Mouse (Mus musculus): Measurements from ENCODE around the gene Stk32c. TPM values are rescaled to one million over a fixed set of nuclear protein-coding genes. Genes with fewer than 3 reads are reported as not detected.

Stk32c gene
- polyA plus RNA-seq, 1 experiment from 2014 or later: 0.66 TPM

DNA sequence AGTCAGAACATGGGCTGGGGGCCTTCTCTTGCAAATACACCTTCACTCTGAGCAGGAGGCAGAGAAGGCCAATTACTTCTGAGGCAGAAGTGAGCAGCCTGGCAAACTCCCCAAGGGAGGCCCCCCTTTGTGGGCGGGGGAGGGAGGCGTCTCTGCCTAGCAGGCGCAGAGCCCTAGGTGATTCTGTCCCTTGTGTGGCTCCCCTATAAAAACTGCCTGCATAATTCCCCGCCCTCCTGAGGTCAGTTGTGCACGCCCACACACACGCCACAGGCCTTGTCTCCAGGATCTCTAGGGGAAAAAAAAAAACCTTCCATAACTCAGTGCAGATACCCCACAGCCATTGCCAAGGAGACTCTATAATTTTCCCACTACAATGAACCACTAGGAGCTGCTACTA lies 82.7 kb downstream of the Stk32c start:
- Histone ChIP-seq H3K4me3 (no peak overlapping the region), H3K9ac (replicated peaks) (no peak overlapping the region), H3K4me2 (replicated peaks) (no peak overlapping the region), H3K4me1 (peaks cover 17% of the 10 kb centered on the region), H3K27ac (replicated peaks) (no peak overlapping the region), H3K9me3 (no peaks in the 10 kb centered on the region), H3K27me3 (peaks cover 12% of the 10 kb centered on the region; the same call in 1 of the 2 replicates), H3K36me3 (no peaks in the 10 kb centered on the region)
- no peak for ATAC-seq (ENCODE audit: low FRiP score, low read depth)
- WGBS: 45% methylated on average over 6 of the region's 6 CpGs

DNA sequence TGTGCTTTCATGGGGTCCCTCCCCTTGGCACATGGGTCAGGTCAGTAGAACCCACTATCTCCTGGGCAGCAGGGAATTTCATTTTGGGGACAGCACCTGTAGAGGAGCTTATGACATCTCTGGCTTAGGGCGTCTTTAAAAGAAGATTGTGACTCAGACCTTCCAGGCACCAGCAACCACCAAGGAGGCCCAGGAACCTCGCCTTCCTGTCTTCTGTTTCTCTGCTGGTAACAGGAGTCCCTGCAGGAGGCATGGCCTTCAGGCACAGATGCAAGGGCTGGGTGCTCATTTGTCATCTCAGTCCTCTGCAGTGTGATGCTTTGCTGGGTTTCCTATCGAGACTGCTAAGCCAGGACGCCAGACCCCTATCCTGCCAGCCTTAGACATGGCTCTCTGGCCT lies 84.1 kb downstream of the Stk32c start:
- Histone ChIP-seq H3K27ac (replicated peaks) (no peak overlapping the region), H3K4me1 (peaks cover 17% of the 10 kb centered on the region), H3K27me3 (peaks cover 8% of the 10 kb centered on the region; the same call in 1 of the 2 replicates), H3K4me2 (replicated peaks) (no peak overlapping the region), H3K9me3 (no peaks in the 10 kb centered on the region), H3K9ac (replicated peaks) (no peak overlapping the region), H3K4me3 (no peak overlapping the region), H3K36me3 (no peaks in the 10 kb centered on the region)
- no peak for ATAC-seq (ENCODE audit: low FRiP score, low read depth)
- 81% methylated on average over 4 of the region's 4 CpGs for WGBS

DNA sequence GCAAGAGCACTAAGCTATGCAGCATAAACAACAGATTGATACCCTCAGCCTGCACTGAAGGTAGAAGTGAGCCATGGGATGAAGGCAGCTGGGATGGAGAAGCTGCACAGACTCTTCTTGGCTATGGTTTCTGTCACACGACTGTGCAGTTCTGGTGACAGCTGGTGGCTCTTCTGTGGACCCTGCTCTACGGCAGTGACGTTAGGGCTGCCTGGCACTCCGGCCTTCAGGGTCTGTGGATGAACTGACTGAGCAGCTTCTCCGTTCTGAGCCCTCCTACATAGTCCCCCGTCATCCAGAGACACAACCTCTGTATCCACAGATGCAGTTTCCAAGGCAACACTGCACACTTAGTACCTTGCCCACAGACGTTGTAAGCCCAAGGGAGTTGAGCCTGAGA lies 86.6 kb downstream of the Stk32c start:
- Histone ChIP-seq H3K36me3 (no peaks in the 10 kb centered on the region), H3K4me1 (peaks cover 12% of the 10 kb centered on the region), H3K9ac (replicated peaks) (no peak overlapping the region), H3K9me3 (no peaks in the 10 kb centered on the region), H3K27me3 (peaks cover 10% of the 10 kb centered on the region; the same call in 1 of the 2 replicates), H3K27ac (replicated peaks) (no peak overlapping the region), H3K4me2 (replicated peaks) (no peak overlapping the region), H3K4me3 (no peak overlapping the region)
- ATAC-seq (ENCODE audit: low FRiP score, low read depth): no peak
- WGBS: 73% methylated on average over 7 of the region's 7 CpGs

DNA sequence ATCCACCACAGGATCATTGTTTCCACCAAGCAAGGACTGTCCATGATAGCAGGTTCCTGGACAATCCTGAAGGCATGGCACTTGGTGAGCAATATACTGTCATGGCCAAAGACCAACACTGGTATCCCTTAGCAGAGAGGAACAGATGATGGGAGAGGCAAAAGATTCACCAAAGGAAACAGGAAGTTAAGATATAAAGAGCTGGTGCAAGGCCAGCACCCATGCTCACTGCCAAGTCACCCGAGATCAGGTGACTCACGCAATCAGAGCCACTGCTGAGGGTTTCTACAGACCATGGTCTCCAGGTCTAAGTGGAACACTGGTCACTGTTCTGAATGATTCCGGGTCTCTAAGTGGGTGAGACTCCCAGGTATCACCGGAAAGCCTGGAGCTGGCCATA lies 87.2 kb downstream of the Stk32c start:
- no peak overlapping the region for H3K4me2 ChIP-seq (replicated peaks)
- H3K4me1 ChIP-seq: peaks cover 9% of the 10 kb centered on the region
- H3K27ac ChIP-seq (replicated peaks): no peak overlapping the region
- H3K27me3 ChIP-seq: peaks cover 5% of the 10 kb centered on the region
- H3K36me3 ChIP-seq: no peaks in the 10 kb centered on the region
- no peaks in the 10 kb centered on the region for H3K9me3 ChIP-seq
- no peak overlapping the region for H3K4me3 ChIP-seq
- ATAC-seq (ENCODE audit: low FRiP score, low read depth): no peak
- no peak overlapping the region for H3K9ac ChIP-seq (replicated peaks)
- WGBS: 92% methylated on average over 4 of the region's 4 CpGs

DNA sequence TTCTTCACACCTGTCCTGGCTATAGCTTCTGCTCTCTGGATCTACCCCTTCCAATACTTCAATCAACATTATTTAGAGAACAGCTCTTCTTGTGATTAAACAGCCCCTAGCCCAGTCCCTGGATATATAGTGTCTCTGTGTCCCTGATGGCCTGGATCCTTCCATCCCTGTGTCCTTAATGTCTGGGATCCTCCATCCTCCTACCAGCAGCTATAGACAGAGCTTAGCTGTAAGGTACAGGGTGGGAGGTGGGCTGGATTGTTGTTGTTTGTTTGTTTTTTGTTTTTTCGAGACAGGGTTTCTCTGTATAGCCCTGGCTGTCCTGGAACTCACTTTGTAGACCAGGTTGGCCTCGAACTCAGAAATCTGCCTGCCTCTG lies 93.3 kb downstream of the Stk32c start:
- Histone ChIP-seq H3K27me3 (peaks cover 14% of the 10 kb centered on the region), H3K4me3 (no peak overlapping the region), H3K9me3 (no peaks in the 10 kb centered on the region), H3K4me2 (replicated peaks) (no peak overlapping the region), H3K4me1 (no peaks in the 10 kb centered on the region), H3K9ac (replicated peaks) (no peak overlapping the region), H3K36me3 (no peaks in the 10 kb centered on the region), H3K27ac (replicated peaks) (no peak overlapping the region)
- 70% methylated on average over 2 of the region's 2 CpGs for WGBS
- no peak for ATAC-seq (ENCODE audit: low FRiP score, low read depth)

DNA sequence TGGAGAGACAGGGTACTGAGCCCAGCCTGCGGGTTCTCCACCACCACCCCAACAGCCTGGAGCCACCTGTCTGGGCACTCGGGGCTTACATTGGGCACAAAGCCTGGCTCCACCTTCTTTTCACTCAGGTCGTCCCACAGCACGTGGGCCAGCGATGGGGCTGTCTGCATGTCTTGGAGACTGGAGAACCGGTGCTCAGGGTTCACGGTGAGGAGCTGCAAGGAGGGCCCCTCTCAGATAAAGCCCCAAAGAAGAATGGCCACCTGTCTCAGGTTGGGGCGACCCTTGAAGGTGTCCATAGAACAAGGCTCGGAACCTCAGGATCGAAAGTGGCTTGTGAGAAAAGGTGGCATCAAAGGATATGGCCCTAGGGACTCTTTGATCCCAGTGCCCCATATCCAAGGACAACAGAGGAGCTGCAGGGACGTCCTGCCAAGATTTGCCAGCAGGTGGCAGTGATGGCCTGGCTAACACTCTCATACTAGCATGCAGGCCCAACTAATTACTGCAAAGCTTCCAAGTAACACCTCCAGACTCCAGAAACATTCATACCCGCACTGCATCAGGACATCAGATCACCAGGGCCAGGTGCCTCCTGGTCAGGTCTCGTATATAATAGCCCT lies 93.8 kb downstream of the Stk32c start:
- Histone ChIP-seq H3K9ac (replicated peaks) (no peak overlapping the region), H3K36me3 (no peaks in the 10 kb centered on the region), H3K4me1 (no peaks in the 10 kb centered on the region), H3K9me3 (no peaks in the 10 kb centered on the region), H3K4me2 (replicated peaks) (no peak overlapping the region), H3K27ac (replicated peaks) (no peak overlapping the region), H3K4me3 (no peak overlapping the region), H3K27me3 (peaks cover 14% of the 10 kb centered on the region)
- ATAC-seq (ENCODE audit: low FRiP score, low read depth): peak; percentile 71
- 44% methylated on average over 13 of the region's 13 CpGs for WGBS

DNA sequence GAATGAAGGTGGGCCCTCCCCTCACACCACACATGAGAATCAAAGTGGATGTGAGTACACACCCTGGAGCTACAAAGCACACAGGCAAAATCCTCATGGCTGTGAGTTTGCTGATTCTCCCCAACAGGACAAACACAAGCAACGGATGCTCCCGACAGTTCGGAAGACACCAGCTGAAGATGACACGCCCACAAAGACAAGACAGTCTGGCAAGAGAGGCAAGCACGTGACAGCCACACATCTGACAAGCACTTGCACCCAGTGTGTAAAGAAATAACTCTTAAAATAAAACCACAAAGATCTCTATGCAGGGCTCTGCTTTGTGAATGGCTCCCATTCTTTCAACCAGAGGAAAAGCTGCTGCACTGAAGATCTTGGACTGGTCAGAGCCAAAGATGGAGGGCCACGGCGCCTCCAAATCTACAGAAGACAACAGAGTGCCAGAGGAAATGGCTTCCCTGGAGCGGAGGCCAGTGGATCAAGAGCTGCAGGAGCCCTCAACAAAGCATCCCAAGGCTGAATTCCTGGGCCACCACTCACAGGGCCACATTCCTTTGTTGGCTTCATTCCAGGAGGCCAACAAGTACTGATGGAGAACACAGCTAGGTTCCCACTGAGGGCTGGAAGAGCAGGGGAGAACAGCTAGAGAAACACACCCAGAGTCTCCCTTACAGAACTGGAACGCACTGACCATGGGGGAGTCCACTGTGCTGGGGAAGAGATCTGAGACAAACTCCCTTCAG lies 105.0 kb downstream of the Stk32c start:
- Histone ChIP-seq H3K4me1 (no peaks in the 10 kb centered on the region), H3K9me3 (no peaks in the 10 kb centered on the region), H3K27ac (replicated peaks) (no peak overlapping the region), H3K4me3 (no peak overlapping the region), H3K4me2 (replicated peaks) (no peak overlapping the region), H3K36me3 (no peaks in the 10 kb centered on the region), H3K27me3 (no peaks in the 10 kb centered on the region), H3K9ac (replicated peaks) (no peak overlapping the region)
- no peak for ATAC-seq (ENCODE audit: low FRiP score, low read depth)
- WGBS: 89% methylated on average over 9 of the region's 9 CpGs

DNA sequence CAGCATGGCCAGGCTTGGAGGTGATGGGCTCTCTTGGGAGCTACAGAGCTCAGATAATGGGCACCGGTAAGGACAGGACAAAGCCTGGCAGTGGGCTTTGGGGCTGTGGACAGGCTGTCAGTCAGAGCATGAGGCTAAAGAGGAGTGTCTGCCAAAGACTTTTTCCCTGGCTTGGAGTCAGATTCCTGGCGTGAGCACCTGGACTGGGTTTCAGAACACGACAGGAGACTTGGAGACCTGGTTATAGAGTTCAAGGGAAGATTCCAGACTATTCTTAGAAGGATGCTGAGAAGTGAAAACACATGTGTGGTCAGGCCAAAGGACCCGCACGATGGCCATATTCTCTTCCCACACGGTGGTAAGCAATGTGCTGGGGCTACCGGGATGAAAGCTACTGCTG lies 107.4 kb downstream of the Stk32c start:
- no peak overlapping the region for H3K4me3 ChIP-seq
- H3K4me2 ChIP-seq (replicated peaks): no peak overlapping the region
- ATAC-seq (ENCODE audit: low FRiP score, low read depth): no peak
- WGBS: 91% methylated on average over 7 of the region's 7 CpGs
- no peak overlapping the region for H3K9ac ChIP-seq (replicated peaks)
- 0 out of 2 replicates have a peak, but pooled peaks cover 3% of the 10 kb centered on the region for H3K4me1 ChIP-seq
- H3K27ac ChIP-seq (replicated peaks): no peak overlapping the region
- H3K36me3 ChIP-seq: peaks cover 11% of the 10 kb centered on the region
- H3K27me3 ChIP-seq: no peaks in the 10 kb centered on the region
- no peaks in the 10 kb centered on the region for H3K9me3 ChIP-seq

DNA sequence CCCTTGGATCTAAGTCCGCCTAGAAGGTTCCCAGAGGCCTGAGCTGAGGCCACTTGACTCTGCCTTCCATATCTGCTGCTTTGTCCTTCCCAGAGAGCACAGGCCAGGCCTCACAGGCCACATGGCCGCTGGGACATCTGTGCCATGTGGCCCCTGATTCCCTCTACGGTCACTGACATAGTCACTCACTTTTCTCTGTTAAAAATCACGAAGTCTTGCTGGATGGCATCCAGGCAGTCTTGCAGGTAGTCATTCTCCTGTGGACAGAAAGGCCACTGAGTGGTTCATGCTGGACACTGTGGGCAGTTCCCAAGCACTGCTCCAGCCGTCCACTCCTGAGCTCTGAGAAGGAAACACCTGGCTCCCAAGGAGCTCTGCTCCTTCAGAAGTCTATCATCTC lies 108.0 kb downstream of the Stk32c start:
- Histone ChIP-seq H3K4me1 (0 out of 2 replicates have a peak, but pooled peaks cover 3% of the 10 kb centered on the region), H3K36me3 (peaks cover 17% of the 10 kb centered on the region), H3K4me2 (replicated peaks) (no peak overlapping the region), H3K4me3 (no peak overlapping the region), H3K27me3 (no peaks in the 10 kb centered on the region), H3K9me3 (no peaks in the 10 kb centered on the region), H3K9ac (replicated peaks) (no peak overlapping the region), H3K27ac (replicated peaks) (no peak overlapping the region)
- WGBS: 90% methylated on average over 5 of the region's 5 CpGs
- no peak for ATAC-seq (ENCODE audit: low FRiP score, low read depth)

DNA sequence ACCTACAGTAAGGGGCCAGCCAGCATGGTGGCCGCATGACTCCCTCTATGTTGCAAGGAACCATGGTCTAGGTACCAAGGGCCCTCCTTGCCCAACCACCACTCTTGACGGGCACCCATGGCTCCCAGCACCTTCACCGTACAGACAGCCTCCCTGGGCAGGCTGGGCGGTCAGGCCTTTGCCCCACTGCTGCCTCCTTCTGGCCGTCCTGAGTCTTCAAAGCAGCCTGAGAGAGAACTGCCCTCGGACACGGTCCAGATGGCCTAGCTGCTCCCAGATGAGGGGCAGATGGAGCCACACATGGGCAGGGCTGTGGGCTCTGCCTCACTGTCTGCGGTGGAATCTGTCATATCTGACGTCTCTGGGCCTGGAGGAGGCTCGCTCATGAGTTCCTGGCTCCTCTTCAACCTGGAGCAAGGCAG lies 109.1 kb downstream of the Stk32c start:
- Histone ChIP-seq H3K9me3 (no peaks in the 10 kb centered on the region), H3K4me1 (0 out of 2 replicates have a peak, but pooled peaks cover 3% of the 10 kb centered on the region), H3K27me3 (no peaks in the 10 kb centered on the region), H3K36me3 (peaks cover 27% of the 10 kb centered on the region), H3K4me2 (replicated peaks) (no peak overlapping the region), H3K27ac (replicated peaks) (0 out of 2 replicates have a peak overlapping the region, but pooled peaks have one; percentile 39), H3K9ac (replicated peaks) (no peak overlapping the region), H3K4me3 (no peak overlapping the region)
- peak; percentile 53 for ATAC-seq (ENCODE audit: low FRiP score, low read depth)
- WGBS: 59% methylated on average over 10 of the region's 10 CpGs

DNA sequence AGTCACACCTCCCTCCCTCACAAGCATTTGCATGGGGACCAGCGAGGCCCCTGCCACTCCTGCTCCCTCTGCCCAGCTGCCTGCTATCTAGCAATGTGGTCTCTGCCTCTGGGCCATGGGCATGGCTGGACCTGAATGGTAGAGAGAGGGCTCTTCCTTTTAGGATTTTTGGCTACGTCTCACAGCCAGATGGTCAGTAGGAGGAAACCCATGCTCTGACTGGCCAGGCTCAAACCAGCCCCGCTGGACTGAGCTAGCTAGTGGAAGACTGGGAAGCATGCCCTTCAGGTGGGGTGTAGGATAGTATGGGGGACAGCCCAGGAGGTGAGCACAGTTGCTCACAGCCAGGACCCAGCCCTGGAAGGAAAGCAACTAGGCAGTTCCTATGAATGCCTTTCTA lies 111.3 kb downstream of the Stk32c start:
- WGBS: 76% methylated on average over 3 of the region's 3 CpGs
- H3K27me3 ChIP-seq: no peaks in the 10 kb centered on the region

DNA sequence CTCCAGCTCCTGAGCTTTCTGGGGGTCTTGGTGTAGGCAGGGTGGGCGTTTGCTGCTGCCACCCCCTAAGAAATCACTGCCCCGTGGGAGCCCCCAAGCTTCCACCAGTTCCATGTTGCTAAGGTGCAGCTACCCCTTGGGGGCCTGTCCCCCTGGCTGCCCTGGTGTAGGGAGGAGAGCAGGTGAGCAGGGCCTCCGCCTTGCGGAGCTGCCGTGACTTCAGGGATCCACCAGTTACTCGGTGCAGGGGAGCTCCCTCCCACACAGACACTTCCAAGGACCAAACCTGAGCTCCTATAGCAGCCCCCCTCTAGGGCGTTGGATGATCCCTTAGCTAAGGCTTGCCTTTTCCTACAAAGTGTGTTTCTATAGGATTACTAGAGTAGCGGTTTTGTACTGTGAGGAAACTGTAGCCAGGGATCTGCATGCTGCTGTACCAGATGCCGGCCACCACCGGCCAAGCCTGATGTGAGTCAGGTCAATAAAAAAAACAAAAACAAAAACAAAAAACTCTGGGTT lies 111.8 kb downstream of the Stk32c start:
- Histone ChIP-seq H3K4me1 (0 out of 2 replicates have a peak, but pooled peaks cover 3% of the 10 kb centered on the region), H3K27me3 (no peaks in the 10 kb centered on the region), H3K9me3 (no peaks in the 10 kb centered on the region), H3K4me2 (replicated peaks) (no peak overlapping the region), H3K36me3 (peaks cover 53% of the 10 kb centered on the region), H3K4me3 (no peak overlapping the region), H3K27ac (replicated peaks) (no peak overlapping the region), H3K9ac (replicated peaks) (no peak overlapping the region)
- ATAC-seq (ENCODE audit: low FRiP score, low read depth): no peak
- 78% methylated on average over 10 of the region's 10 CpGs for WGBS

More for the DNA sequence above, 111.3 kb downstream of the Stk32c start:
- ATAC-seq (ENCODE audit: low FRiP score, low read depth): no peak
- no peak overlapping the region for H3K9ac ChIP-seq (replicated peaks)
- peaks cover 48% of the 10 kb centered on the region for H3K36me3 ChIP-seq
- H3K9me3 ChIP-seq: no peaks in the 10 kb centered on the region
- H3K4me3 ChIP-seq: no peak overlapping the region
- H3K4me1 ChIP-seq: 0 out of 2 replicates have a peak, but pooled peaks cover 3% of the 10 kb centered on the region
- no peak overlapping the region for H3K4me2 ChIP-seq (replicated peaks)
- no peak overlapping the region for H3K27ac ChIP-seq (replicated peaks)
